Mouse (Mus musculus) heart, embryonic 16.5 days (tissue): ENCODE measurements at regions not wholly inside any gene's neighbourhood (a gene's known extent, or its start where the extent isn't known, plus 50 kb on each side); places are given as distances from the start of the nearest gene placed in this dataset.

Source experiments
- ATAC-seq: fragments of 200-750 bp; cut with Nextera tagmentation; replicated peaks from 2 replicates; pipeline ENCODE4 v1.8.0; 2017; ENCODE audit warnings: moderate number of reproducible peaks; ENCODE audit not compliant: insufficient read depth, low FRiP score; ENCODE audit errors: extremely low read depth
- H3K27ac ChIP-seq: fragments of 300-500 bp; sonication (generic); 2 replicates; pipeline ENCODE4 v1.5.1; 2014; ENCODE audit warnings: mild to moderate bottlenecking, low read length, control low read depth, moderate library complexity
- H3K27me3 ChIP-seq: fragments of 300-500 bp; sonication (generic); 2 replicates; pipeline ENCODE4 v1.6.1; 2014; ENCODE audit warnings: low read length, mixed read lengths; ENCODE audit not compliant: control insufficient read depth, insufficient read depth
- H3K36me3 ChIP-seq: fragments of 300-500 bp; sonication (generic); 2 replicates; pipeline ENCODE4 v1.6.1; 2014; ENCODE audit not compliant: control insufficient read depth, insufficient read depth
- H3K4me1 ChIP-seq: fragments of 300-500 bp; sonication (generic); 2 replicates; pipeline ENCODE4 v1.6.1; 2014; ENCODE audit warnings: low read length, mixed read lengths; ENCODE audit not compliant: control insufficient read depth, insufficient read depth
- H3K4me2 ChIP-seq: fragments of 300-500 bp; sonication (generic); 2 replicates; pipeline ENCODE4 v1.6.1; 2014; ENCODE audit warnings: low read depth, mild to moderate bottlenecking, control low read depth, low read length
- H3K4me3 ChIP-seq: fragments of 300-500 bp; sonication (generic); 2 replicates; pipeline ENCODE4 v1.5.1; 2014; ENCODE audit warnings: mild to moderate bottlenecking, control low read depth, low read length
- H3K9ac ChIP-seq: fragments of 300-500 bp; sonication (generic); 2 replicates; pipeline ENCODE4 v1.6.1; 2014; ENCODE audit warnings: low read length, control low read depth
- H3K9me3 ChIP-seq: fragments of 300-500 bp; sonication (generic); replicated peaks from 2 replicates; pipeline ENCODE4 v1.6.1; 2016; ENCODE audit warnings: low read length; ENCODE audit not compliant: control insufficient read depth
- WGBS: fragments of 180-500 bp; shearing (Covaris S2); extraction: QIAGEN DNeasy Blood & Tissue Kit; methylation state at CpG from one replicate; pipeline ENCODE4 v1.1.7; 2014; 5-methylcytosine and 5-hydroxymethylcytosine counted together

- Histone ChIP-seq H3K36me3 (no peaks in the 10 kb centered on the region), H3K4me3 (no peak overlapping the region), H3K4me2 (no peak overlapping the region), H3K27me3 (no peaks in the 10 kb centered on the region), H3K4me1 (no peaks in the 10 kb centered on the region), H3K9ac (no peak overlapping the region), H3K27ac (no peak overlapping the region), H3K9me3 (no peaks in the 10 kb centered on the region)
- no peak for ATAC-seq
- WGBS = 84% methylated on average over 6 of the region's 6 CpGs
These were observed 605.9 kb upstream of the Cdh11 start for GRCm38 (mm10) chr8:103391359-103391758.

DNA sequence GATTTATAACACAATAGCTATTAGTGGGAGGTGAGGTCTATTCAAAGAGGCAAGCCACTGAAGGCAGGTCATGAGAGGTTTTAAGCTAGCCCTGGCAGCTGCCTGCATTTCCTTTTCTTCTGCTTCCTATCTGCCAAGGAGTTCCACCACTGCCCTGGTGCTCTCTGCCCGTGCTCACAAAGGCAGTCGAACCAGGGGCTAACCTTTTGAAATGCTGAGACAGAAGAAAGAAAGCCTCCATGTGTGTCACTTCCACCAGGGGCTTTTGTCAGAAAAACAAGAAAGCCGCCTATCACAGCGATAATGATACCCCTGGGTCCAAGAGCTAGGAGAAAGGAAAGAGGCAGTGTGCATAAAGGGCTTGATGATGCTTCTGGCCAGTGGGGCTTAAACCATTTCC lies 609.9 kb upstream of the Cdh11 start:
- ATAC-seq = no peak
- Histone ChIP-seq H3K4me1 (no peaks in the 10 kb centered on the region), H3K27ac (no peak overlapping the region), H3K4me2 (no peak overlapping the region), H3K27me3 (no peaks in the 10 kb centered on the region), H3K36me3 (no peaks in the 10 kb centered on the region), H3K9ac (no peak overlapping the region), H3K4me3 (no peak overlapping the region), H3K9me3 (no peaks in the 10 kb centered on the region)
- WGBS = 40% methylated on average over 4 of the region's 4 CpGs

DNA sequence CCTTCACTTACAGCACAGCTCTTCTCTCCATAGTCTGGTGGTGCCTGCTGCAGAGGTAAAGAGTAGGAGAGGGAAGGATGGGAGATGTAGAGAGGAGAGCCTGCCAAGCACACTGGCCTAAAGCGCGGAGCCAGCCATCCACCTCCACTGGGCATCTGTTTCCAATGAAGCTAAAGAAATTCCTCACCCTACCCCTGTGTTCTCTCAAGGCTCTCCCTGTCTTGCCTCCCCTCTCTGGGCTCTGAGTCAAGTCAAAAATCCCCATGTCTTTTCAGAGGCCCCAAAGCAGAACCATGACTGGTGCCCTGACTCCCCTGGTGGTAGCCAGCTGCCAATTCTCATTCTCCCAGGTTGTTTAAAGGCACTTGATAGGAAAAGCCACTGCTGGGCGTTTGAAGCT lies 612.7 kb upstream of the Cdh11 start:
- no peak overlapping the region for H3K9ac ChIP-seq
- no peaks in the 10 kb centered on the region for H3K4me1 ChIP-seq
- H3K27ac ChIP-seq = no peak overlapping the region
- H3K9me3 ChIP-seq = no peaks in the 10 kb centered on the region
- H3K4me3 ChIP-seq = no peak overlapping the region
- H3K36me3 ChIP-seq = no peaks in the 10 kb centered on the region
- ATAC-seq = no peak
- 64% methylated on average over 3 of the region's 3 CpGs for WGBS
- H3K27me3 ChIP-seq = no peaks in the 10 kb centered on the region
- H3K4me2 ChIP-seq = no peak overlapping the region

DNA sequence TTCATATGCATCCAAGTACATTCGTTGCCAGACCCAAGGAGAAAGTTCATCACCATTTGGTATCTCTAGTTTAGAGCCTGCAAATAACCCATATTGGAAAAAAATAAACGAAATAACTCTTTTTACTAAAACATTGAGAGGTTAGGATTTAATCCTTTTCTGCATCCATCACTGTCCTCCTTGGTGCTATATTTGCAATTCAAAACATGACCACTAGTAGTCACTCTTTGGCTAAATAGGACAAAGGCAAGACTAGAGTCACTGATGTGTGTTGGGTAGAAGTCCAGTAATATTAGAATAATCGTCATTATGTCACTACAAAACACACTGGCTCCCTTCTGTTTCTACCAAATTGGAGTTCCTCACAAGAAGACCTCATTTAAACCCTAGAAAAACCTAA lies 614.0 kb upstream of the Cdh11 start:
- ATAC-seq = no peak
- Histone ChIP-seq H3K36me3 (no peaks in the 10 kb centered on the region), H3K4me3 (no peak overlapping the region), H3K4me1 (no peaks in the 10 kb centered on the region), H3K9ac (no peak overlapping the region), H3K27ac (no peak overlapping the region), H3K9me3 (no peaks in the 10 kb centered on the region), H3K4me2 (no peak overlapping the region), H3K27me3 (no peaks in the 10 kb centered on the region)
- WGBS = 73% methylated on average over 3 of the region's 3 CpGs

DNA sequence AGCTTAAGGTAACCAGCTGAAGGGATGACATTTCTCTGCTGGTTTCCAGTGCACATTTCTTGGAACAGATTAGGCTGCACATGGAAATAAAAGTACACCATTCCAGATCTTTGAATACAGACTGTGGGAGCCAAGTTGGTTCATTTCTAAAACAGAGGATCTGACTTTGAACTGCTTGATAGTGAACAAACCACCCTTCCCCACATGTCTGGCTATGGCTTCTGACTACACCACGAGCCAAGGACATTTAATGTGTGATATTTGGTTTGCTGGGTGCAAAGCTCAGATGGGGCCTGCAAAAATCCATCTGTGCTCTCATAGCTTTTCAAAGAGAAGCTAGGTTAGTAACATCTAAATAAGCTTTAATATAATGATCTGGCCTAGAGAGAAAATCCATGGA lies 614.7 kb upstream of the Cdh11 start:
- H3K27ac ChIP-seq = no peak overlapping the region
- H3K9ac ChIP-seq = no peak overlapping the region
- H3K9me3 ChIP-seq = no peaks in the 10 kb centered on the region
- H3K4me2 ChIP-seq = no peak overlapping the region
- 68% methylated on average over 1 of the region's 1 CpGs for WGBS
- H3K4me1 ChIP-seq = no peaks in the 10 kb centered on the region
- no peak overlapping the region for H3K4me3 ChIP-seq
- H3K27me3 ChIP-seq = no peaks in the 10 kb centered on the region
- H3K36me3 ChIP-seq = no peaks in the 10 kb centered on the region
- no peak for ATAC-seq

DNA sequence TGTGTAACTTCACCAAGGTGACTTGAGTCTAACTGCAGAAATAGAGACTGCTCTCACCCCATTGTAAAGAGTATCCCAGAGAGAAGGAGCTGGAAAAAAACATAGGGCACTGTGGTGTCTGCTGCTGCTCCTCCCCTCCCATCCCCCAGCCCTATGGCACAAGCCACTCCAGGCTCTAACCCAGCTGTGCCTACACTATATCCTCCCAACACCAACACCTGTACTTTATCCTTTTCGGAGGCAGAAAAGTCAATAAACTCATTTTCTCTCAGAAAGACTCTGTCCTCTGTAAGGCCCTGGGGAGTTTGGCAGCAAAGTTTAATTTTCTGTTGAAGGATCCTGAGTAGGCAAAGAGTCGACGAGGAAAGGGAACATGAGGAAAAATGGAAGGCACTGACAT lies 617.3 kb upstream of the Cdh11 start:
- no peak overlapping the region for H3K4me3 ChIP-seq
- no peak overlapping the region for H3K27ac ChIP-seq
- no peaks in the 10 kb centered on the region for H3K27me3 ChIP-seq
- no peaks in the 10 kb centered on the region for H3K36me3 ChIP-seq
- no peak overlapping the region for H3K9ac ChIP-seq
- no peak for ATAC-seq
- H3K4me1 ChIP-seq = peaks cover 2% of the 10 kb centered on the region; the same call in 1 of the 2 replicates
- H3K4me2 ChIP-seq = no peak overlapping the region
- WGBS = 76% methylated on average over 3 of the region's 3 CpGs
- no peaks in the 10 kb centered on the region for H3K9me3 ChIP-seq

- no peaks in the 10 kb centered on the region for H3K9me3 ChIP-seq
- WGBS = 83% methylated on average over 4 of the region's 4 CpGs
- no peaks in the 10 kb centered on the region for H3K27me3 ChIP-seq
- no peak overlapping the region for H3K27ac ChIP-seq
- H3K9ac ChIP-seq = no peak overlapping the region
- no peak for ATAC-seq
- no peak overlapping the region for H3K4me3 ChIP-seq
- no peaks in the 10 kb centered on the region for H3K36me3 ChIP-seq
- no peak overlapping the region for H3K4me2 ChIP-seq
- peaks cover 2% of the 10 kb centered on the region; the same call in 1 of the 2 replicates for H3K4me1 ChIP-seq
These were observed 618.4 kb upstream of the Cdh11 start for GRCm38 (mm10) chr8:103403826-103404225.

- H3K4me2 ChIP-seq = no peak overlapping the region
These were observed 620.3 kb upstream of the Cdh11 start for GRCm38 (mm10) chr8:103405787-103406186.

GRCm38 (mm10) chr8:103406921-103407320 lies 621.5 kb upstream of the Cdh11 start:
- Histone ChIP-seq H3K4me2 (no peak overlapping the region), H3K27me3 (no peaks in the 10 kb centered on the region), H3K27ac (no peak overlapping the region), H3K9me3 (no peaks in the 10 kb centered on the region), H3K4me1 (peaks cover 2% of the 10 kb centered on the region; the same call in 1 of the 2 replicates), H3K36me3 (no peaks in the 10 kb centered on the region), H3K9ac (no peak overlapping the region), H3K4me3 (no peak overlapping the region)
- ATAC-seq = no peak
- WGBS = 59% methylated on average over 2 of the region's 2 CpGs

More at GRCm38 (mm10) chr8:103405787-103406186, 620.3 kb upstream of the Cdh11 start:
- Histone ChIP-seq H3K4me3 (no peak overlapping the region), H3K36me3 (no peaks in the 10 kb centered on the region), H3K4me1 (peaks cover 2% of the 10 kb centered on the region; the same call in 1 of the 2 replicates), H3K9me3 (no peaks in the 10 kb centered on the region), H3K27me3 (no peaks in the 10 kb centered on the region), H3K9ac (no peak overlapping the region), H3K27ac (no peak overlapping the region)
- 39% methylated on average over 12 of the region's 12 CpGs for WGBS
- ATAC-seq = no peak

GRCm38 (mm10) chr8:103407631-103408030 lies 622.2 kb upstream of the Cdh11 start:
- Histone ChIP-seq H3K4me1 (peaks cover 2% of the 10 kb centered on the region; the same call in 1 of the 2 replicates), H3K4me3 (no peak overlapping the region), H3K27me3 (no peaks in the 10 kb centered on the region), H3K9ac (no peak overlapping the region), H3K9me3 (no peaks in the 10 kb centered on the region), H3K36me3 (no peaks in the 10 kb centered on the region), H3K4me2 (no peak overlapping the region), H3K27ac (no peak overlapping the region)
- 67% methylated on average over 5 of the region's 5 CpGs for WGBS
- no peak for ATAC-seq
